Mouse (Mus musculus): ENCODE results near the gene Tm2d1.
"Not testable (repeated sequence)": the region's sequence is repeated elsewhere in the genome, so short reads cannot be mapped to it uniquely, and the experiment has no call there.

Tm2d1 gene

DNA sequence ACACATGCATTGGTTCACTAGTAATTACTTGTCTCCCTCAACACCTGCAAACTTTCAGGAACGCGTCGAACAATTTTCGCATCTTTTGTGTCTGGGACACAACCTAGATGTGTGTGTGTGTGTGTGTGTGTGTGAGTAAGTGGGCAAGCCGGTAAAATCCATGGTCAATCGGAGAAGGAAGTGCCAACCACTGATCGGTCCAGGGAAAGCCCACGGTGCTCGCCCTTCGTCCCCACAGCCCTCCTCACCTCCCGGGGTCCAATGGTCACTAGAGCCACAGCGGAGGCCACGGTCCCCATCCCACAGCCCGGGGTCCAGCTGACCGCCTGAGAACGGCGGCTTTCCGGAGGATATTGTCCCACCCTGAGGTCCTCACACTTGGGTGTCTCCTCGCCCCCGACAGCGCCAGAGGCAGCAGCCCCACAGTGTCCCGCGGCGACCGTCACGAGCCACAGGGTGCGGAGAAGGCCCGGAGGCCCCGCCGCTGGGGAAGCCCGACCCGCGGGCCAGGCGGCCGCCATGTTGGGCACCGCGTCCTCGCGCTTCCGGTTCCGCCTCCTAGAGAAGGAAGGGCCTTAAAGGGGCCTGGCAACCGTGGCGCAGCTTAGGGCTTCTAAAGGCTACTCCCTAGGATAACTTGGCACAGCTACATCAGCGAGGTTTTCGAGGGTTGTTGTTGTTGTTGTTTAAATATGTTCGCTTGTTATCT, at the start of gene Tm2d1:
TSS of gene Tm2d1 (minus strand) at position 591 of the 709 bp plus-strand sequence.
- in situ Hi-C loops (cut with MboI; ENCODE audit: unreplicated experiment in 2 of 2), result loop anchor here in 1 of 2 experiments (5.0 kb wide), 1 partner anchor 49 kb away; no protein-coding TSS in a partner anchor

GRCm38 (mm10) chr4:98428371-98428770, 45.3 kb upstream of the Tm2d1 start:
- in situ Hi-C loops (cut with MboI; ENCODE audit: unreplicated experiment in 2 of 2), result loop anchor here in 1 of 2 experiments (25.0 kb wide), 1 partner anchor 191 kb away; no protein-coding TSS in a partner anchor

DNA sequence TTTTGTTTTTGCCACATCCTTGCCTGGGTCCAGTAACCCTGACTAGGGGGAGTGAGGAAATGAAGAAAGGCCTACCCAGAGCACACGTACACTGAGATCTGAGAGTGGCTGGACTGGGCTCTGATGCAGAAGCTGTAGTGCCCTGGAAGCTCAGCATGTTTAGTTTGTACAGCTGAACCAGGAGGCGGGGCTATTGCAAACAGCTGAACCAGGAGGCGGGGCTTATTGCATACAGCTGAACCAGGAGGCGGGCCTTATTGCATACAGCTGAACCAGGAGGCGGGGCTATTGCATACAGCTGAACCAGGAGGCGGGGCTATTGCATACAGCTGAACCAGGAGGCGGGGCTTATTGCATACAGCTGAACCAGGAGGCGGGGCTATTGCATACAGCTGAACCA, 32.0 kb upstream of the Tm2d1 start:
- in situ Hi-C loops (cut with MboI; ENCODE audit: unreplicated experiment in 2 of 2), result not testable (repeated sequence)

DNA sequence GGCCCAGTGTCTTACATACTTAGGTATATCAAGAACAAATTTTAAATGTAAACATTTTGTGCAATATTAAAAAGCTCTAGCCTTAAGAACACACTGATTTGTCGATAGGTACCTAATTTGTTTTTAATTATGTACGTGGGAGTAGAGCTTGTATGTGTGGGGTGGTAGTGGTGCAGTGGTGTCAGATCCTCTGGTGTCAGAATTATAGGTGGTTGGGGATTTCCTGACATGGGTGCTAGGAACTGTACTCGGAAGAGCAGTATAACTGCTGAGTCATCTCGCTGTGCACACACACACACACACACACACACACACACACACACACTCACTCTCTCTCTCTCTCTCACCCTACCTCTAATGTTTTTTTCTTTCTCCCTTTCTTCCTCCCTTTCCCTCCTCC, 25.3 kb upstream of the Tm2d1 start:
- in situ Hi-C loops (cut with MboI; ENCODE audit: unreplicated experiment in 2 of 2), result no loop called here

- in situ Hi-C loops (cut with MboI; ENCODE audit: unreplicated experiment in 2 of 2), result no loop called here
Observed at GRCm38 (mm10) chr4:98404412-98404811, 21.3 kb upstream of the Tm2d1 start.

GRCm38 (mm10) chr4:98403492-98403891, 20.4 kb upstream of the Tm2d1 start:
- in situ Hi-C loops (cut with MboI; ENCODE audit: unreplicated experiment in 2 of 2), result no loop called here

DNA sequence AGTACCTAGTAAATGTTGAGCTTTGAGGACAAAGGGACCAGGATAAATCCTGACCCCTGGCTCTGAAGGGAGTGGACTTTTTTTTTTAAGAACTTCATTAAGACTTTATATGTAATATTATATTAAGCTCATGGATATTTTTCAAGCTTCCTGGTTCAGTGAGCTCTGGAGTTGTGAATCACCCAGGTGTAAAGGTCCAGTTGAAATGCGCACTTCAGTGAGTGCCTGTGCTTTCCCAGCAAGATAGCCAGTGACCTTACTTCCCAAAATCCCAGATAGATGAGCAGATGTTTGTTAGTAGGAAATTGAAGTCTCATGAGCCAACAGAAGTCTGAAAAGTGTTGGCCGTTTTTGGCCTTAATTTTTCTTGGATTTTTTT, 18.5 kb upstream of the Tm2d1 start:
- in situ Hi-C loops (cut with MboI; ENCODE audit: unreplicated experiment in 2 of 2), result no loop called here

DNA sequence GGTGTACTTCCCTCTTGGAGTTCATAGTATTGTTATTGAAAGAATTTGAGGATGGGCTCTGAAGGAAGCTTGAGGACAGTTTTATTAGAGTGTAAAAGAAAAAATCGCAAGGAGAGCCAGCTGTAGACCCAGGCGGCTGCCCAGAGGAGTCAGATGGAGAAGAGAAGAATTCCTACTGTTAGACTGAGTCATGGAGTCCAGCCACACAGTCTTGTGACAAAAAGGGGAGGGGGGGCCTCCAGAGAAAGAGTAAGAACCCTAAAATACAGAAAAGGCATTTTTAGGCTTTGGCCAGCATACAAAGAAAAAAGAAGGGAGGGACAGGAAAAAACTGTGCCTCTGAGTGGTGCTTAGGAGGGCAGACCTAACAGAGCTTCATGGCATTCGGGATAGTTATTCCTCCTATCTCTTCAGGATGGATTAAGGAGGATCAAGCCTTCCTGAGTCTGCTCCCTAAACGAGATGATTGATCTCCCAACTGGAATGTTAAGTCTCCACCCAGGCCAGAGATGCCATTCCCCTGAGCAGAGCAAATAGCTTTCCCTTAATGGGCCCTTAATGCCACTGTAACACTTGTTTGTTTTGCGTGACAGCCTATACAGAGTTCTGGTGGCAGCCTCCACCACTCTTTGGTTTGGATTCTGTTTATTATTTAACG, 17.9 kb upstream of the Tm2d1 start:
- in situ Hi-C loops (cut with MboI; ENCODE audit: unreplicated experiment in 2 of 2), result no loop called here

GRCm38 (mm10) chr4:98395690-98396437, 12.8 kb upstream of the Tm2d1 start, which contains the start of gene Patj:
Patj (plus strand) TSS chr4:98395785.
- in situ Hi-C loops (cut with MboI; ENCODE audit: unreplicated experiment in 2 of 2), result no loop called here

GRCm38 (mm10) chr4:98395346-98395689, 12.2 kb upstream of the Tm2d1 start:
- in situ Hi-C loops (cut with MboI; ENCODE audit: unreplicated experiment in 2 of 2), result no loop called here

DNA sequence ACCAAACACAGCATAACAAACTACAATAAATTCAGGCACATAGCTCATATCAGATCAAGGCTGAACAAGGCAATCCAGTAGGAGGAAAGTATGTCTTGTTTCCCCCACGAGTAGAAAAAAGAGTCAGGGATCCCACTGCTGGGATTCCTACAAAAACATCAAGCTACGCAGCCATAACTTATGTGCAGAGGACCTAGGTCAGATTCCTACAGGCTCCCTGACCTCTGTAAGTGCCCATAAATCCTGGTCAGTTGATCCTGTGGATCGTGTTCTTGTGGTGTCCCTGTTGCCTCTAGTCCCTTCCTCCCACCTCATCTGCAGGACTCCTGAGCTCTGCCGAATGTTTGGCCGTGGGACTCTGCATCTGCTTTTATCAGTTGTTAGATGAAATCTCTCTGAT, 1.9 kb upstream of the Tm2d1 start:
- in situ Hi-C loops (cut with MboI; ENCODE audit: unreplicated experiment in 2 of 2), result loop anchor here in 1 of 2 experiments (5.0 kb wide), 1 partner anchor 47 kb away; no protein-coding TSS in a partner anchor

- in situ Hi-C loops (cut with MboI; ENCODE audit: unreplicated experiment in 2 of 2), result no loop called here
Observed at GRCm38 (mm10) chr4:98376943-98377342, 6.2 kb downstream of the Tm2d1 start.

- in situ Hi-C loops (cut with MboI; ENCODE audit: unreplicated experiment in 2 of 2), result no loop called here
Observed at GRCm38 (mm10) chr4:98375401-98375800, 7.7 kb downstream of the Tm2d1 start.

GRCm38 (mm10) chr4:98358034-98358809, 24.9 kb downstream of the Tm2d1 start:
- in situ Hi-C loops (cut with MboI; ENCODE audit: unreplicated experiment in 2 of 2), result no loop called here

DNA sequence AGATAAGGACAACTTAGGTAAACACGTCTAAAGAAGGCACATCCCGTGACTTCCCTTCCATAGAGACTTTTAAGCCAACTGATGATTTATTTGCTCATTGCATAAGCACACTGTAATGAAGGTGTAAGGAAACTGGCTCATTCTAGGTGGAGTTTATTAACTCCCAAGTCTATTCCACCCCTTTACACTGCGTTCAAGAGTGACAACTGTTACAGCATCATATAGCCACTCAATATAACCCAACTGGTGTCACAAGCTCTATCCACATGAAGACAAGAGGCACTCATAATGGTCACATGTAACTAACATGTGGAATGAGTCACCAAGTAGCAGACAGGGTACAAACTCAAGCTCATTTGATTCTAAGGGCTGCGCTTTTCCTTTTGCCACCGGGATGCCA, 34.5 kb downstream of the Tm2d1 start:
- in situ Hi-C loops (cut with MboI; ENCODE audit: unreplicated experiment in 2 of 2), result loop anchor here in 1 of 2 experiments (25.0 kb wide), 2 partner anchors 364 to 839 kb away; partner anchors contain the start of gene Atg4c

- in situ Hi-C loops (cut with MboI; ENCODE audit: unreplicated experiment in 2 of 2), result loop anchor here in 1 of 2 experiments (25.0 kb wide), 2 partner anchors 367 to 842 kb away; partner anchors contain the start of gene Atg4c
Observed at GRCm38 (mm10) chr4:98345783-98346182, 37.3 kb downstream of the Tm2d1 start.

DNA sequence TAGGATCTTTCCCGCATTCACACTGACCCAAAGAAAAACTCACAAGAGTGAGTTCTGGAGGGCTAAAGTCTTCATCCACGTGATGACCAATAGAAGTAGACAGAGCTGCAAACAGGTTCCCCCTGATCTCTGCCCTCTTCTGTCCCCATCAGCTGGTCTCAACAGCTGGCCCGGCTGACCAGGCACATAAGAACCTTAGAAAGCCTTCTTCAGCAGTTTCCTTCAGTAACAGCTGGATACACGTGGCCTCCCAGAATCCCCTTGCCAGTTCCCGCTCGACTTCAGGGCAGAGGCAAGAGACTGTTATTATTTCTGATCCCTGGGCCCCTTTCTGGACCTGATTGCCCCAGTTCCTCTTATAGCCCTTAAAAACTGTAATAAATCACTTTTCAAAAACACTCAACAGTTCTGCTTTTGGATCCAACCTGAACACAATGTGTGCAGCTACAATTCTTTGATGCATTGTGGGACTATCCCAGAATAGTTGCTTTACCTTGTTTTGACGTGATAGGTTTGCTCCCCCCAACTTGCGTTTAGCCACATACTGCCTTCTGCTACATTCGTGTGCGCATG, 43.0 kb downstream of the Tm2d1 start:
- in situ Hi-C loops (cut with MboI; ENCODE audit: unreplicated experiment in 2 of 2), result loop anchor here in 1 of 2 experiments (25.0 kb wide), 2 partner anchors 372 to 847 kb away; partner anchors contain the start of gene Atg4c

DNA sequence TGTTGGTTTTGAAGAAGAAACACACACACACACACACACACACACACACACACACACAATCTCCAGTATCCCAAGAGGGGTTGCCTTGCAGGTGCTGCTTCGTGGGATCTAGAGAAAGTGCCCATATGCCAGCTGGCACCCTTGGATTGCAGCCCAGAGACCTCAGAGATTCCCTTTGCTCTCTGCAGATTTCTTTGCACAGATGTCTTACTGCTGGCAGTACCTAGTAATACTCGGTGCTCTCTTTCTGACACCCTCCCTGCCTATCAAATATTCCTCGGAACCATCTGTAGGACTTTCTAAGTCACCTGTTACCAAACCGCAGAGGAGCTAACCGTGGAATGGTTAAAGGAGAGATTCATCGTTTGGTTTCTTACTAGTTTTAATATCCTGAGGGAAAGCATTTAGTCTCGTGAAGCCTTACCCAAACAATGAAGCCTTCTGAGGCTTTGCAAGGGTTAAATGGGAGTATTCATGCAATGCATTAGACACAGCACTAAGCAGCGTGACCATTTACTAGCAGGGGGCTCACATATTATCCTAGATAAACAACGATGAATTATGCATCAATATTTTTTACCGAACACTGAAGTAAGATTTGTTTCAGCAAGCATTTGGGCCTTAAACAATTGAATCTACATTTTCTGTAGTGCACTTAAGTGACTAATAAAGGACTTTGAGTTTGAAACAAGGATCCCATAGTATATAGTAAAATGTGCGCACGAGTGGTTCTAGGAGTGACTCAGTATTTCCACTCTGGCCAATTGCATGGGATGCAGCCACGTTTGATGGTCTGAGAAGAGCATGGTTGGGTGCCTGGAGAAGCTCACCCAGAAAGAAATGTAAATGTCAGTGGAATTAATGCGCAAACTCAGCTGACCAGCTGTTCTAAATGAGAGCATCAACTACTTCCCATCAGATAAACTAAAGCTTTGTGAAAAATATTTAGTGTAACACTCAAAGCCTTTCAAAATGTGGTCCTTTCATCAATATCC, 44.2 kb downstream of the Tm2d1 start:
- in situ Hi-C loops (cut with MboI; ENCODE audit: unreplicated experiment in 2 of 2), result loop anchor here in 1 of 2 experiments (25.0 kb wide), 2 partner anchors 373 to 848 kb away; partner anchors contain the start of gene Atg4c
